Mouse (Mus musculus): Measurements from ENCODE around the gene Ndufv3. TPM values are rescaled to one million over a fixed set of nuclear protein-coding genes. Genes with fewer than 3 reads are reported as not detected.
A peak's percentile ranks its signal among the peaks of the same experiment; 100 is the strongest.

Gene Ndufv3
- total and polyA plus RNA-seq, 3 experiments = 158 to 1,046 (median 189) TPM

DNA sequence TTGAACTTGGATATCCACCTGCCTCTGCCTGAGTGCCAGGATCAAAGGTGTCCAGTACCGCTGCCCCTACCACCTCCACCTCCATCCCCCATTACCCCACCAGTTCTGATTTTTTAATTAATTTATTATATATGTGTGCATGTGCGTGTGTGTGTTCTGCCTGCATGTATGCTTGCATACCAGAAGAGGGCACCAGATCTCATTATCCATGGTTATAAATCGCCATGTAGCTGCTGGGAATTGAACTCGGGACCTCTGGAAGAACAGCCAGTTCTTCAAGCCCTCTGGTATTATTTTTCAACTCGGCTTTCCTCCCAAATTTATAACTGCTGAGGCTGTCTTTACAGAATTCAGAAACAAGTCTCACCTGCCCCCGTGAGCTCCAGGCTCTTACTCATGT, 9.0 kb upstream of the Ndufv3 start:
- Histone ChIP-seq H3K4me1 (ENCODE audit: control insufficient read depth in 1 of 2, insufficient read depth in 2 of 2, low read length in 2 of 2) (peaks cover 0 to 12% of the 10 kb centered on the region in 2 experiments; a peak in 2 of 4 replicates), H3K9me3 (replicated peaks; ENCODE audit: insufficient read depth, low read length) (no peaks in the 10 kb centered on the region), H3K4me3 (ENCODE audit: control insufficient read depth in 1 of 2, insufficient read depth in 1 of 2, low read depth in 2 of 2, low read length in 2 of 2) (peak overlapping the region; percentile 58 to 82), H3K27me3 (ENCODE audit: control insufficient read depth in 1 of 2, insufficient read depth in 2 of 2, low read length in 2 of 2) (no peaks in the 10 kb centered on the region), H3K27ac (ENCODE audit: control insufficient read depth, low read depth, low read length) (no peak overlapping the region; the same call in 1 of the 2 replicates), H3K9ac (ENCODE audit: control insufficient read depth, low read depth, low read length, poor library complexity, severe bottlenecking) (peak overlapping the region; percentile 90), H3K79me2 (ENCODE audit: control insufficient read depth, insufficient read depth, low read length, poor library complexity) (peaks cover 34% of the 10 kb centered on the region), H3K36me3 (ENCODE audit: control insufficient read depth in 1 of 2, insufficient read depth in 2 of 2, low read length in 2 of 2) (peaks cover 5 to 14% of the 10 kb centered on the region in 2 experiments; a peak in 3 of 4 replicates)
- TF ChIP-seq TAL1 (IDR thresholded peaks at IDR 0.05; ENCODE audit: low read length) (no peak), UBTF (IDR thresholded peaks at IDR 0.05; ENCODE audit: borderline replicate concordance, insufficient read depth, low read depth, low read length) (no peak), SMC3 (IDR thresholded peaks at IDR 0.05; ENCODE audit: low read depth, low read length) (peak; percentile 36), MXI1 (IDR thresholded peaks at IDR 0.05; ENCODE audit: low read depth, low read length) (no peak), MAX (IDR thresholded peaks at IDR 0.05; ENCODE audit: low read length) (no peak), POLR2A (IDR thresholded peaks at IDR 0.05; ENCODE audit: control insufficient read depth in 1 of 2, insufficient read depth in 1 of 2, low read depth in 1 of 2, low read length in 2 of 2, poor library complexity in 1 of 2) (no peak), ZNF384 (IDR thresholded peaks at IDR 0.05; ENCODE audit: low read depth, low read length) (no peak), HCFC1 (IDR thresholded peaks at IDR 0.05; ENCODE audit: low read depth, low read length) (no peak), CTCF (IDR thresholded peaks at IDR 0.05 in 2 of 3, conservative IDR thresholded peaks at IDR 0.05 in 1 of 3; ENCODE audit: control insufficient read depth in 1 of 3, insufficient read depth in 1 of 3, low read depth in 2 of 3, low read length in 3 of 3, poor library complexity in 1 of 3, severe bottlenecking in 1 of 3) (peak; percentile 35 to 41 (median 36); a peak in 5 of 6 replicates), CHD2 (IDR thresholded peaks at IDR 0.05; ENCODE audit: low read length) (no peak), BHLHE40 (IDR thresholded peaks at IDR 0.05; ENCODE audit: borderline replicate concordance, low read depth, low read length) (no peak), POLR2AphosphoS2 (IDR thresholded peaks at IDR 0.05; ENCODE audit: low read length) (no peak), NRF1 (IDR thresholded peaks at IDR 0.05; ENCODE audit: insufficient read depth, low read depth, low read length, poor library complexity, severe bottlenecking) (no peak)
- DNase-seq (ENCODE audit: low read depth, low spot score) = peak; percentile 57

DNA sequence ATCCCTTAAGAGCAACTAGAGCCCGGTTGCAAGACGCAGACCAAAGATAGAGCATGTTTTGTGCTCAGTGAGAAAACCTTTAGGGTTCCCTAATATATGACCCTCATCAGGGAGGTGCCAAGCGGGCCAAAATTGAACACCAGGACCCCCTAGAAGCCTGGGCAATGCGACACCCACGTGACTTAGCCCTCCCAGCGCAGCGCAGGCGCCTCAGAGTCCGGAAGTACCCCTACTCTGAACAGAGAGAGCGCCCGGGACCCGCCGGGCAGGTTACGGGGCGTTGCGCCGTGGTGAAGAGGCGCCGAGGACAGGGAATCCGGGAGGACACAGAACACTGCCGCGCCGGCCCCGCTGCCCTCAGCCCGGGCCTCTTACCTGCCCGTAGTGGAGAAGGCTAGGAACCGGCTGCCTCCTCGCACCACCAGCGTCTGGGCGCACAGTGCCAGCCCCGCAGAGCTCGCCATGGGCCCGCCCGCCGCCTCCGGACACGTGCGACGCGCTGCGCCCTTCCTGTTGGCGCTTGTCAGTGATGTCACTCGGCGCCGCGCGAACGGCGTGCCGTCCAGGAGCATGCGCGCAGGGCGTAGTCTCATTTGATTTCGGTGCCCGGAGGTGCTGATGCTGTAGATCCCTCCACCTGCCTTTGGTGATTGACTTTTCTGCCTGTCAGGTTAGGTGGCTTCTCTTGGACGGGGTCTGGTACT, 8.0 kb upstream of the Ndufv3 start:
- no peak for TF ChIP-seq SMC3 (IDR thresholded peaks at IDR 0.05; ENCODE audit: low read depth, low read length)
- TF ChIP-seq TCF12 (IDR thresholded peaks at IDR 0.05; ENCODE audit: low read depth, low read length) = no peak; the same call in 1 of the 2 replicates
- peak; percentile 44; the same call in 1 of the 2 replicates for TF ChIP-seq POLR2AphosphoS2 (IDR thresholded peaks at IDR 0.05; ENCODE audit: low read length)
- TF ChIP-seq ZC3H11A (IDR thresholded peaks at IDR 0.05; ENCODE audit: low read depth, low read length) = no peak
- peak; percentile 92 for TF ChIP-seq ELF1 (IDR thresholded peaks at IDR 0.05; ENCODE audit: low read depth, low read length)
- TF ChIP-seq MXI1 (IDR thresholded peaks at IDR 0.05; ENCODE audit: low read depth, low read length) = peak; percentile 100
- peak; percentile 86 for TF ChIP-seq NRF1 (IDR thresholded peaks at IDR 0.05; ENCODE audit: insufficient read depth, low read depth, low read length, poor library complexity, severe bottlenecking)
- TF ChIP-seq POLR2A (IDR thresholded peaks at IDR 0.05; ENCODE audit: control insufficient read depth in 1 of 2, insufficient read depth in 1 of 2, low read depth in 1 of 2, low read length in 2 of 2, poor library complexity in 1 of 2) = peak; percentile 88 to 94
- TF ChIP-seq TBP (IDR thresholded peaks at IDR 0.05; ENCODE audit: low read depth, low read length) = peak; percentile 70
- TF ChIP-seq MAX (IDR thresholded peaks at IDR 0.05; ENCODE audit: low read length) = peak; percentile 98
- no peak for TF ChIP-seq TAL1 (IDR thresholded peaks at IDR 0.05; ENCODE audit: low read length)
- TF ChIP-seq SIN3A (IDR thresholded peaks at IDR 0.05; ENCODE audit: low read length) = peak; percentile 98
- TF ChIP-seq USF2 (IDR thresholded peaks at IDR 0.05; ENCODE audit: borderline replicate concordance in 1 of 2, insufficient read depth in 1 of 2, low read depth in 1 of 2, low read length in 2 of 2) = peak in 1 of 2 experiments; percentile 64; a peak in 1 of 4 replicates
- TF ChIP-seq MYC (IDR thresholded peaks at IDR 0.05; ENCODE audit: low read depth, low read length) = peak; percentile 98
- TF ChIP-seq USF1 (IDR thresholded peaks at IDR 0.05; ENCODE audit: low read depth, low read length) = peak; percentile 91
- no peak for TF ChIP-seq MEF2A (IDR thresholded peaks at IDR 0.05; ENCODE audit: extremely low read depth, insufficient replicate concordance, low read depth, low read length, poor library complexity, severe bottlenecking)
- no peak for TF ChIP-seq CHD2 (IDR thresholded peaks at IDR 0.05; ENCODE audit: low read length)
- no peak for TF ChIP-seq UBTF (IDR thresholded peaks at IDR 0.05; ENCODE audit: borderline replicate concordance, insufficient read depth, low read depth, low read length)
- peak; percentile 93 for TF ChIP-seq HCFC1 (IDR thresholded peaks at IDR 0.05; ENCODE audit: low read depth, low read length)
- peak; percentile 88 for TF ChIP-seq NELFE (IDR thresholded peaks at IDR 0.05; ENCODE audit: low read depth, low read length)
- TF ChIP-seq BHLHE40 (IDR thresholded peaks at IDR 0.05; ENCODE audit: borderline replicate concordance, low read depth, low read length) = peak; percentile 83; the same call in 1 of the 2 replicates
- Histone ChIP-seq H3K9me3 (replicated peaks; ENCODE audit: insufficient read depth, low read length) (no peaks in the 10 kb centered on the region), H3K4me3 (ENCODE audit: control insufficient read depth in 1 of 2, insufficient read depth in 1 of 2, low read depth in 2 of 2, low read length in 2 of 2) (peak overlapping the region; percentile 58 to 82), H3K4me1 (ENCODE audit: control insufficient read depth in 1 of 2, insufficient read depth in 2 of 2, low read length in 2 of 2) (peaks cover 0 to 12% of the 10 kb centered on the region in 2 experiments; a peak in 2 of 4 replicates), H3K27ac (ENCODE audit: control insufficient read depth, low read depth, low read length) (peak overlapping the region; percentile 75), H3K36me3 (ENCODE audit: control insufficient read depth in 1 of 2, insufficient read depth in 2 of 2, low read length in 2 of 2) (peaks cover 5 to 14% of the 10 kb centered on the region in 2 experiments; a peak in 3 of 4 replicates), H3K9ac (ENCODE audit: control insufficient read depth, low read depth, low read length, poor library complexity, severe bottlenecking) (peak overlapping the region; percentile 90), H3K79me2 (ENCODE audit: control insufficient read depth, insufficient read depth, low read length, poor library complexity) (peaks cover 31% of the 10 kb centered on the region), H3K27me3 (ENCODE audit: control insufficient read depth in 1 of 2, insufficient read depth in 2 of 2, low read length in 2 of 2) (no peaks in the 10 kb centered on the region)
- DNase-seq (ENCODE audit: low read depth, low spot score) = peak; percentile 96

Measured in MEL (cell line).